Mouse (Mus musculus) liver, embryonic 16.5 days (tissue): Measurements from ENCODE around the gene Sds. TPM values are rescaled to one million over a fixed set of nuclear protein-coding genes. Genes with fewer than 3 reads are reported as not detected.

Source experiments
- ATAC-seq: fragments of 200-750 bp; cut with Nextera tagmentation; 2 replicates; pipeline ENCODE4 v1.8.0; 2017; ENCODE audit warnings: low read depth, mild to moderate bottlenecking, moderate number of reproducible peaks, moderate library complexity
- H3K27ac ChIP-seq: fragments of 300-500 bp; sonication (generic); 2 replicates; pipeline ENCODE4 v1.5.1; 2014; ENCODE audit warnings: mild to moderate bottlenecking, low read length
- H3K27me3 ChIP-seq: fragments of 300-500 bp; sonication (generic); 2 replicates; pipeline ENCODE4 v1.6.1; 2014; ENCODE audit warnings: low read depth, low read length, mixed read lengths; ENCODE audit not compliant: control insufficient read depth, insufficient read depth
- H3K36me3 ChIP-seq: fragments of 300-500 bp; sonication (generic); 2 replicates; pipeline ENCODE4 v1.6.1; 2014; ENCODE audit warnings: mild to moderate bottlenecking; ENCODE audit not compliant: control insufficient read depth, insufficient read depth
- H3K4me1 ChIP-seq: fragments of 300-500 bp; sonication (generic); 2 replicates; pipeline ENCODE4 v1.6.1; 2014; ENCODE audit warnings: low read depth, low read length, mixed read lengths; ENCODE audit not compliant: control insufficient read depth
- H3K4me2 ChIP-seq: fragments of 300-500 bp; sonication (generic); 2 replicates; pipeline ENCODE4 v1.6.1; 2014; ENCODE audit warnings: low read depth, low read length, mixed read lengths
- H3K4me3 ChIP-seq: fragments of 300-500 bp; sonication (generic); 2 replicates; pipeline ENCODE4 v1.5.1; 2014; ENCODE audit warnings: low read depth, mild to moderate bottlenecking, low read length
- H3K9ac ChIP-seq: fragments of 300-500 bp; sonication (generic); 2 replicates; pipeline ENCODE4 v1.6.1; 2014; ENCODE audit warnings: low read depth, low read length
- H3K9me3 ChIP-seq: fragments of 300-500 bp; sonication (generic); replicated peaks from 2 replicates; pipeline ENCODE4 v1.6.1; 2016; ENCODE audit warnings: low read length; ENCODE audit not compliant: control insufficient read depth
- WGBS: fragments of 180-500 bp; shearing (Covaris S2); extraction: QIAGEN DNeasy Blood & Tissue Kit; methylation state at CpG from one replicate; pipeline ENCODE4 v1.1.7; 2014; ENCODE audit not compliant: insufficient replicate concordance; 5-methylcytosine and 5-hydroxymethylcytosine counted together
- polyA plus RNA-seq: library from polyadenylated mRNA; unstranded; fragments of >200 nt; fragmentation: Nextera tagmentation; extraction: Ambion mirVana; gene quantifications from 2 replicates; pipeline ENCODE4 v1.2.1, GENCODE M21; 2015

The Sds gene
- polyA plus RNA-seq, result 3.2 and 4.3 TPM in 2 replicates

GRCm38 (mm10) chr5:120476296-120476695 is at the start of gene Sds:
TSS of gene Sds (plus strand) at chr5:120476526.
- ATAC-seq, result no peak
- WGBS, result 20% methylated on average over 13 of the region's 13 CpGs
- no peak within 1 kb of the TSS for H3K4me2 ChIP-seq
- no peak within 1 kb of the TSS for H3K9ac ChIP-seq
- no peaks in the 10 kb centered on the region for H3K4me1 ChIP-seq
- H3K9me3 ChIP-seq, result no peaks in the 10 kb centered on the region
- H3K4me3 ChIP-seq, result no peak within 1 kb of the TSS
- no peaks in the 10 kb centered on the region for H3K36me3 ChIP-seq
- H3K27me3 ChIP-seq, result peaks cover 9% of the 10 kb centered on the region
- no peak within 1 kb of the TSS for H3K27ac ChIP-seq

GRCm38 (mm10) chr5:120426572-120426971 is 49.8 kb upstream of the Sds start:
- no peak overlapping the region for H3K4me3 ChIP-seq
- 1% methylated on average over 10 of the region's 10 CpGs for WGBS
- no peak overlapping the region for H3K27ac ChIP-seq
- no peak overlapping the region for H3K9ac ChIP-seq
- H3K36me3 ChIP-seq, result no peaks in the 10 kb centered on the region
- H3K9me3 ChIP-seq, result no peaks in the 10 kb centered on the region
- H3K27me3 ChIP-seq, result peaks cover 88% of the 10 kb centered on the region
- no peak overlapping the region for H3K4me2 ChIP-seq
- no peak for ATAC-seq
- H3K4me1 ChIP-seq, result no peaks in the 10 kb centered on the region

- Histone ChIP-seq H3K4me3 (no peak overlapping the region), H3K27ac (no peak overlapping the region), H3K9me3 (no peaks in the 10 kb centered on the region), H3K27me3 (peaks cover 95% of the 10 kb centered on the region), H3K9ac (no peak overlapping the region), H3K36me3 (no peaks in the 10 kb centered on the region), H3K4me2 (no peak overlapping the region), H3K4me1 (no peaks in the 10 kb centered on the region)
- 2% methylated on average over 33 of the region's 33 CpGs for WGBS
- no peak for ATAC-seq
These were observed 48.8 kb upstream of the Sds start for GRCm38 (mm10) chr5:120427451-120427938.

- Histone ChIP-seq H3K27me3 (peaks cover 95% of the 10 kb centered on the region), H3K4me3 (no peak overlapping the region), H3K4me1 (no peaks in the 10 kb centered on the region), H3K9me3 (no peaks in the 10 kb centered on the region), H3K4me2 (no peak overlapping the region), H3K9ac (no peak overlapping the region), H3K36me3 (no peaks in the 10 kb centered on the region), H3K27ac (no peak overlapping the region)
- WGBS, result 3% methylated on average over 21 of the region's 21 CpGs
- no peak for ATAC-seq
These were observed 48.0 kb upstream of the Sds start for GRCm38 (mm10) chr5:120428189-120428838.

DNA sequence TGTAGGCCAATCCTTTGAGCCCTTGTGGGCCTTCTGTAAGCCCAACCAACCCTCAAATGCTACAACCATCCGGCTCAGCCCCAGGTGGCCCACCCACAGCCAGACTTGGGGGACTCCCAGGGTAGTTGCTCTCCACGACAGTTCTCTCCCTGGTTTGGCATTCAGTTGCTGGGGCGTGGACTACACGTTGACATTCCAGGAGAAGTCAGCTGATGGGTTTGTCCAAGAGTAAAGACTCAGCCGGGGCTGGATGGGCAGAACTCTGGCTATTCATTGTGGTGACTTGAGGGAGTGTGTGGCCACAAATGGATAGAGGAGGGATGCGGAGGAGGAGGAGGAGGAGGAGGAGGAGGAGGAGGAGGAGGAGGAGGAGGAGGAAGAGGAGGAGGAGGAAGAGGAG is 47.3 kb upstream of the Sds start:
- Histone ChIP-seq H3K36me3 (no peaks in the 10 kb centered on the region), H3K27ac (no peak overlapping the region), H3K4me3 (no peak overlapping the region), H3K4me2 (no peak overlapping the region), H3K4me1 (no peaks in the 10 kb centered on the region), H3K27me3 (peaks cover 96% of the 10 kb centered on the region), H3K9me3 (no peaks in the 10 kb centered on the region), H3K9ac (no peak overlapping the region)
- WGBS, result 4% methylated on average over 5 of the region's 6 CpGs
- no peak for ATAC-seq

DNA sequence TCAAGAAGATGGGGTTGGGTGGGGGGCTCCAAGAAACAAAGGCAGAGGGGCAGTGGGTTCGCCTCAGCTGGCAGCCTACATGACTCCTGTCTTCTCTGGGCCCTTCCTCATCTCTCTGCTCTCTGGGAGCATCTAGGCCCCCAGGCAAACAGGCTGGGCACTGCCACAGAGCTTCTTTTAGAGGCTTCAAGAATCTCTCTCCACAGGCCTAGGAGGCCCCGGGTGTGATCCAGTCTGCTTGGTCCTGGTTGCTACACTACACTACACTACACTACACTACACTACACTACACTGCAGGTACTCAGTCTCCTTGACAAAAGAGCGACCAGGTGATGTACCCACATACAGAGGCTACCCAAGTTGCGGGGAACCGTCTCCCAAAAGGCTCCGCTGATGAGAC is 46.6 kb upstream of the Sds start:
- no peak for ATAC-seq
- H3K9me3 ChIP-seq, result no peaks in the 10 kb centered on the region
- no peak overlapping the region for H3K4me2 ChIP-seq
- no peaks in the 10 kb centered on the region for H3K36me3 ChIP-seq
- 4% methylated on average over 6 of the region's 6 CpGs for WGBS
- H3K27ac ChIP-seq, result no peak overlapping the region
- no peak overlapping the region for H3K4me3 ChIP-seq
- H3K27me3 ChIP-seq, result peaks cover 96% of the 10 kb centered on the region
- H3K4me1 ChIP-seq, result no peaks in the 10 kb centered on the region
- no peak overlapping the region for H3K9ac ChIP-seq

DNA sequence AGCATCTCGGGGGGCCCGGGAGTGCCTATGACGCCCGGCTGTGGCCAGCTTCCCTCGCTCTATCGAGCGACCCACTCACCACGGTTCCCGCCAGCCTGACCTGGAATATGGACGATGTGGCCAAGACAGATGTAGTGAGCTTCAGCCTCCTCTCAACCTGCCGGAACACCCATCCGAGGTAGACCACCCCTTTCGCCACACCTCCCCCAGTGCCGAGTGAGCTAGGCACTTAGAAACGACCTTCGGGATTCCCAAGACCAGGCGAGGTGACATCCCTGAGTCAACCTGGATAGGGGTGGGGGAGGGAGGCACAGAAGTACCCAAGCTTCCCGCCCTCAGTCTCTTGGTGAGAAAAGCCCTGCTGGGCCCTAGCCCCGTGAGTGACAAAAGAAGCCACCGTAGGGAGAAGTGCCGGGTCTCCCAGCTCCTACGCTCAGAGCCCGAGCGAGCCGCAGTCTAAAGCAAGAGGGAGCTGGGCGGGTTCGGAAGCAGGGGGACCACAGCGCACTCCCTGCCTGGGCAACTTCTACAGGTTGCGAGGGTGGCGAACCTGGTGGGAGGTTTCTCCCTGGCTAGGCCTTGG is 45.2 kb upstream of the Sds start:
- H3K4me3 ChIP-seq, result no peak overlapping the region
- ATAC-seq, result no peak
- no peak overlapping the region for H3K9ac ChIP-seq
- no peaks in the 10 kb centered on the region for H3K4me1 ChIP-seq
- H3K27ac ChIP-seq, result no peak overlapping the region
- 1% methylated on average over 30 of the region's 30 CpGs for WGBS
- H3K36me3 ChIP-seq, result no peaks in the 10 kb centered on the region
- H3K4me2 ChIP-seq, result no peak overlapping the region
- peaks cover 98% of the 10 kb centered on the region for H3K27me3 ChIP-seq
- no peaks in the 10 kb centered on the region for H3K9me3 ChIP-seq

DNA sequence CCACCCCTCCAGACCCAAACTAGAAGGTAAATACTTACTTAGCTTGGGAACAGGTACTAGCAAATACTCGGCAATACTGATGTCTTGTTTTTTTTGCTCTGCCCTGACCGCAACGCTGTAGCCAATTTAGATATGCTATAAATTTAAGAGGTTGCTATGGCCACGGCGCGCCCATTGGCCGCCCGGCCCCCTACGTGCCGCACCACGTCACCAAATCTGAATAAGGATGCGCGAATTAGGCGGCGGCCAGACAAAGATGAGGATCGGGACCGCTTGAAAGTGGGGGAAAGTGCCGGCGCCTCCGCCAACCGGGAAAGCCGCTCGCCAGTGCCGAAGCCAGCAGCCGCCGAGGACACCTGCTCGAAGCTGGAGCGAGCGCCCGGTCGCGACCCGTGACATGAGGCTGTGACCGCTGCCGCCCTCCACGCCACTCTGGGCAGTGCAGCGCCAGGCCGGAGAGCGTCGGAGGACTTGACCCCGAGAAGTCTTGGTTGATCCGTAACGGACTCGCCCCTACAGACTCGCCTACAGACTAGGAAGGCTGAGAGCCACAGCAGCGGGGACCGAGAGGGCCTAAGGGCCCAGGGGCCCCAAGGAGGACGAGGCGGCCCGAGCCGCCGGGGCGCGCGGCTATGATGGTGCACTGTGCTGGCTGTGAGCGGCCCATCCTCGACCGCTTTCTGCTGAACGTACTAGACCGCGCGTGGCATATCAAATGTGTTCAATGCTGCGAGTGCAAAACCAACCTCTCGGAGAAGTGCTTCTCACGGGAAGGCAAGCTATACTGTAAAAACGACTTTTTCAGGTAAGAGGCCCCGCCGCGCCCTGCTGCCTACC is 44.5 kb upstream of the Sds start, which contains the start of gene Lhx5:
TSS of gene Lhx5 (plus strand) at position 51 of the 837 bp plus-strand sequence.
- Histone ChIP-seq H3K4me1 (no peaks in the 10 kb centered on the region), H3K36me3 (no peaks in the 10 kb centered on the region), H3K27me3 (peaks cover 98% of the 10 kb centered on the region), H3K4me2 (no peak within 1 kb of the TSS), H3K9ac (no peak within 1 kb of the TSS), H3K4me3 (no peak within 1 kb of the TSS), H3K9me3 (no peaks in the 10 kb centered on the region), H3K27ac (no peak within 1 kb of the TSS)
- WGBS, result 2% methylated on average over 69 of the region's 69 CpGs
- no peak for ATAC-seq
